Mouse (Mus musculus): ENCODE results near the gene Cetn2. TPM values are rescaled to one million over a fixed set of nuclear protein-coding genes. Genes with fewer than 3 reads are reported as not detected.

The Cetn2 gene
- polyA plus RNA-seq, 1 experiment from 2014 or later: 49.5 TPM

GRCm38 (mm10) chrX:72896055-72896437, 22.2 kb downstream of the Cetn2 start:
- TF ChIP-seq CTCF (IDR thresholded peaks at IDR 0.05; ENCODE audit: low read depth): no peak
- TF ChIP-seq EP300 (optimal IDR thresholded peaks at IDR 0.05): no peak
- WGBS: 56% methylated on average over 1 of the region's 1 CpGs

GRCm38 (mm10) chrX:72895388-72896054, 22.7 kb downstream of the Cetn2 start:
- H3K27me3 ChIP-seq (ENCODE audit: control insufficient read depth, insufficient read depth, low read length): no peaks in the 10 kb centered on the region

More at GRCm38 (mm10) chrX:72896055-72896437, 22.2 kb downstream of the Cetn2 start:
- Histone ChIP-seq H3K4me2 (replicated peaks; ENCODE audit: low read depth) (no peak overlapping the region), H3K36me3 (ENCODE audit: control insufficient read depth, insufficient read depth, low read length) (no peaks in the 10 kb centered on the region), H3K9ac (ENCODE audit: low read length) (no peak overlapping the region), H3K27me3 (ENCODE audit: control insufficient read depth, insufficient read depth, low read length) (no peaks in the 10 kb centered on the region), H3K4me3 (ENCODE audit: low read depth, low read length) (no peak overlapping the region), H3K9me3 (ENCODE audit: control insufficient read depth, low read length) (no peaks in the 10 kb centered on the region), H3K27ac (replicated peaks) (no peak overlapping the region), H3K4me1 (replicated peaks; ENCODE audit: control insufficient read depth, insufficient read depth) (no peaks in the 10 kb centered on the region)
- ATAC-seq (ENCODE audit: low FRiP score, low TSS enrichment) (no peak), DNase-seq (ENCODE audit: low spot score) (no peak)

More at GRCm38 (mm10) chrX:72895388-72896054, 22.7 kb downstream of the Cetn2 start:
- Histone ChIP-seq H3K9ac (ENCODE audit: low read length) (no peak overlapping the region), H3K36me3 (ENCODE audit: control insufficient read depth, insufficient read depth, low read length) (no peaks in the 10 kb centered on the region), H3K4me3 (ENCODE audit: low read depth, low read length) (no peak overlapping the region), H3K9me3 (ENCODE audit: control insufficient read depth, low read length) (no peaks in the 10 kb centered on the region), H3K4me1 (replicated peaks; ENCODE audit: control insufficient read depth, insufficient read depth) (no peaks in the 10 kb centered on the region), H3K27ac (replicated peaks) (no peak overlapping the region), H3K4me2 (replicated peaks; ENCODE audit: low read depth) (no peak overlapping the region)
- no peak for TF ChIP-seq CTCF (IDR thresholded peaks at IDR 0.05; ENCODE audit: low read depth)
- no peak for TF ChIP-seq EP300 (optimal IDR thresholded peaks at IDR 0.05)
- ATAC-seq (ENCODE audit: low FRiP score, low TSS enrichment): no peak
- WGBS: 58% methylated on average over 5 of the region's 5 CpGs
- no peak for DNase-seq (ENCODE audit: low spot score)

Other genes starting within 250 kb of the Cetn2 start
- 0.10 TPM in 2 replicates for gene Gabrq, start 93.2 kb downstream of the Cetn2 start, polyA plus RNA-seq (2015; fragmentation: Nextera tagmentation; extraction: Ambion mirVana)
- gene Nsdhl, start 146 bp upstream of the Cetn2 start, polyA plus RNA-seq (2015; fragmentation: Nextera tagmentation; extraction: Ambion mirVana): 24.5 and 25.1 TPM in 2 replicates
- 15.4 and 17.3 TPM in 2 replicates for gene Zfp185, start 68.9 kb upstream of the Cetn2 start, polyA plus RNA-seq (2015; fragmentation: Nextera tagmentation; extraction: Ambion mirVana)
- 0.04 and 0.11 TPM in 2 replicates for gene Pnma5, start 118.7 kb upstream of the Cetn2 start, polyA plus RNA-seq (2015; fragmentation: Nextera tagmentation; extraction: Ambion mirVana)
- gene Pnma3, start 146.4 kb upstream of the Cetn2 start, polyA plus RNA-seq (2015; fragmentation: Nextera tagmentation; extraction: Ambion mirVana): 0.05 TPM in 2 replicates
- 0.59 and 2.0 TPM in 2 replicates for gene Xlr4a, start 164.1 kb upstream of the Cetn2 start, polyA plus RNA-seq (2015; fragmentation: Nextera tagmentation; extraction: Ambion mirVana)
- gene Xlr3a, start 178.7 kb upstream of the Cetn2 start, polyA plus RNA-seq (2015; fragmentation: Nextera tagmentation; extraction: Ambion mirVana): 2.7 and 7.4 TPM in 2 replicates
- 0.46 and 0.61 TPM in 2 replicates for gene Gm14685, start 198.6 kb upstream of the Cetn2 start, polyA plus RNA-seq (2015; fragmentation: Nextera tagmentation; extraction: Ambion mirVana)
- gene Xlr5b, start 230.4 kb upstream of the Cetn2 start, polyA plus RNA-seq (2015; fragmentation: Nextera tagmentation; extraction: Ambion mirVana): 0.12 TPM in 1 of 2 replicates, not detected in the other
- 0.18 and 0.42 TPM in 2 replicates for gene DXBay18, start 231.0 kb upstream of the Cetn2 start, polyA plus RNA-seq (2015; fragmentation: Nextera tagmentation; extraction: Ambion mirVana)